Mouse (Mus musculus): ENCODE data around the gene Fam102a. TPM values are rescaled to one million over a fixed set of nuclear protein-coding genes. Genes with fewer than 3 reads are reported as not detected.

Gene Fam102a
- total RNA-seq, 2 experiments from 2014 or later = 7.5 to 8.2 TPM

DNA sequence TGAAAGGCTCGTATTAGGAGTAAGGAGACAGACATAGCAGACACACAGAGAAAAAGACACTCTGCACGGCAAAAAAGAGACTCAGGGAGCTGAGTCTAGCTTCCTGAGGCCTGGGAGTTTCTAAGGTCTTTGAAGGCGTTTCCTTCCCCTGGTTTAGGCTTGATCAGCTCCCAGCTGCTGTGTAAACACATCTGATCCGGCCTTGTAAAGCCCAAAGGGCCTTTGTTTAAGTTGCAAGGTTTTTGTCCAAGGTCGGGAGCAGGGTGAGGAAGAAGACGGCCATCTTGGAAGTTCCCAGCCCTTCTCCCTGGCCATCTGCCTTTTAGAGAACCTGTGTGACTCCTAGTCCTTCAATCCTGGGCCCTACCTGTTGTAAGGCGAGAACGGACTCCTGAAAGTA is 25.2 kb upstream of the Fam102a start:
- DNase-seq (ENCODE audit: low spot score in 2 of 2) = no peak

DNA sequence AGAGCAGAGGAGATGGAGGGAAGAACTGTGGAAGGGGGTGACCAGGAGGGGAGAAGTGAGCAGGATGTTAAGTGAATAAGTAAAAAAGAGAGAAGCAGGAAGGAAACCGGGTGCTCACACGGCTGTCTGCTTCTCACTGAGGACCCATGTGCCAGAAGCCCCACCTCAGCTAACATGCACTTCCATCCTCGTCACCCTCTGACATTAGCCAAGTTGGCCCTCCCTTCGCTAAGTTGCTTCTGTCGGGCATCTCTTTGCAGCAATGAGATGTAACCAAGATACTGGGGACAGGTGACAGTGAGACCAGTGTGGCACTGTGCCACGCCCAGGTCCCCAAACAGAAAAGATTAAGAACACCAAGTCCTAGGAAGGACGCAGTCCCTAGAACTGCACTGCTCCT is 22.5 kb upstream of the Fam102a start:
- no peak for DNase-seq (ENCODE audit: low spot score in 2 of 2)

DNA sequence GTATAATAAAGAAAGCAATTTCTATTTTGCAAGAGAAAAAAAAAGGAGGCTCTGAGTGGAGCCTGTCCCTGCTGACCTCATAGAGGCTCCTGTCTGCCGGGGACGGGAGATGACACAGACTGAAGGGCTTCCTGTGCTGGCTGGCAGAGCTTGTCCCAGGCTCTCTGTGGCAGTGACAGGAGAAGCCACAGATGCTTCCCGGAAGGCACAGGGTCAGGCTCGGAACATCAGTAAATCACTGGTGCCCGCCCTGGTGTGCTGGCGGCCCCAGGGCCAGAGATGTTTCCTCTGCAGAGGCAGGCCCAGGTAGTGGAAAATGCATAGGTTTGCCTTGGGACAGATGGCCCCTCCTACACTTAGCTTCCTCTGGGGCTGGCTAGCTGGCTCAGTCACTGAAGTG is 20.8 kb upstream of the Fam102a start:
- no peak for DNase-seq (ENCODE audit: low spot score in 2 of 2)

DNA sequence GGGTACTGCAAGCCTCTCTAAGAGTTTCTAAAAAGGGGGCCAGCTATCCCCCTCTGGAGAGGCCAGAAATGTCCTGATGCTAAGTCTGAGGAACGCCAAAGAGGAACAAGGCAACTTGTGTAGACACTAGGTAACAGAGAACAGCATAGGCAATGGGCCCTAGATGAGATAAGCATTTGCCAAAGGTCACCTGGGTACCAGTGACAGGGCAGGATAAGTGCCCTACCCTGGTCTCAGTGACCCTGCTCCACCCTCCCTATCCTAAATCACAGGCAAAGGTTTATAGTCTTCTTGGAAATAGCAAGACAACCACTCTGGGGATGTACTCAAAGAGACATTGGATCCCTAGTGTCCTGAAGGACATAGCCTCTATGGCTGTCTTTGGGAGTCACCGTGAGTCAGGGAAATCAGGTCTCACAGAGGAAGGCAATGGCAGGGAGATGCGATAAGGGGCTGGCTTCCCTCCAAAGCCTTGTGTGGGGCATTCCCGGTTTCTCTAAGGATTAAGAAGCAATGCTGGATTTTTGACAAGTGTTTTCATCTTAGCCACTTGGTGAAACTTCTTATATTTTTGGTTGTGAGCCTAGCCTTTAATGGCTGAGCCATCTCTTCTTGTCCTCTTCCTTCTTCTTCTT is 17.8 kb upstream of the Fam102a start:
- DNase-seq (ENCODE audit: low spot score in 2 of 2) = no peak

DNA sequence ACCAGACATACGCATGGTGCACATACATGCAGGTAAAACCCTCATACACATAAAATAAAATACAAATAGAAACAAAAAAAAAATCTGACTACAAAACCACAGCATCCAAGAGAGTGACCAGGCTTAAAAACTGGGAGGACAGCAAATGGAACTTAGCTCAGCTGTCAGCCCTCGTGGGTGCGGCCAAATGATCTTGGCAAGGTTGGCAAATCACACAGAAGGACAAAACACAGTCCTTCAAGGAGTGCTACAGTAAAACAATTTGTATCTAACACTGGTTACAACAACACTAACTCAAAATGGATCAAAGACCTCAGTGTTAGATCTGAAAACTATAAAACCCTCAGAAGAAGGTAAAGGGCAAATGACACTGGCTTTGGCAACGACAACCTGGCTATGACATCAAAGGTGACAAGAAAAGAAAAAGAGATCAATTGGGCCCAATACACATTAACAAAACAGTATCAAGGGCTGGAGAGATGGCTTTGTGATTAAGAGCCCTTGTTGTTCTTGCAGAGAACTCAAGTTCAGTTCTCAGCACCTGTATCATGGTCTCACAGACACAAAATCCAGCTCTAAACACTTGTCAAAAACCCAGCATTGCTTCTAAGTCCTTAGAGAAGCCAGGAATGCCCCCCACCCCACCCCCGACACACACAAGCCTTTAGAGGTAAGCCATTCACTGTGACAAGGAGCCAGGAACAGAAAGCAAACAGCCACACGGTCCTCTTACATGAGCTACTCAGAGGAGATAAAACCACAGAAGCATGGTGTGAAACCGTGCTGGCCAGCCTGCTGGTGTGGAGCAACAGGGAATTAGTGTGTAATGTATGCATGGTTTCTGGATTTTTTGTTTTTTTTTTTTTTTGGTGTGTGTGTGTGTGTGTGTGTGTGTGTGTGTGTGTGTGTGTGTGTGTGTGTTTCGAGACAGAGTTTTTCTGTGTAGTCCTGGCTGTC is 14.8 kb upstream of the Fam102a start:
- DNase-seq (ENCODE audit: low spot score in 2 of 2) = no peak

DNA sequence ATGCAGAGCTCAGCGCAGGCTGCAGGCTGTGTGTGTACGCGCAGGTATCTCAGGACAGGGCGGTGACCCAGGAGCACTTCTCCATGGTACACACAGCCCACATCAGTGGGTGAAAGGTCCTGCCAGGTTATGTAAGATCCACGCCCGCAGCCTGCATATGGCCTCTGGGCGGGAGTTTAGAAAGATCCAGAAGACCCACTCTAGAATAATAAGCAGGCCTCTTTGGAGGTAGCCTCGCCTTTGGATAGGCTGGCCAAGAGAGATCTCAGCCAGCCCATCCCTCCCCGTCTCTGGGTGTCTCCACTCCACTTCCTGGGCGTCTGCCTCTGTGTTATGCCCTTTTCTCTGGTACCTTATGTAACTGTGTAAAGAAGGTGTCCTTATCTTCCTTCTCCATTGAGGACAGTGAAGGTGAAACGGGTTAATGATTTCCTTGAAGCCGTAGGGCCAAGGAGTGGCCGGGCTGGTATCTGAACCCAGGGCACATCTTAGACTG is 10.5 kb upstream of the Fam102a start:
- DNase-seq (ENCODE audit: low spot score in 2 of 2) = no peak

DNA sequence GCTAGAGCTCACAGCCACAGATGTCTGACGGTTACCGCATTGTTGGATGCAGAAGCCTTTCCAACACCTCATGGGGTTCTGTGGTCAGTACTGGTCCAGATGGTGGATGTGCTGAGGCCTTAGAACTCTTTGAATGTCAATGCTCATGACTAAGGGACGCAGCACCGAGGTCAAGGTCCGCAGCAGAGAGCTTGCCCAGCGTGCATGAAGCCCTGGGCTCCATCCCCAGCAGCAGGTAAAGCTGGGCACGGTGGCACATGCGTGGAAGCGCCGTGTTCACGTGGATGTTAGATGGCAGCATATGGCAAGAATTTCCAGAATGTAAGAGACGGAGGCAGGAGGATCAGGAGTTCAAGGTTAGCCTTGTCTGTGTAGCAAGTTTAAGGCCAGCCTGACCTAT is 9.3 kb upstream of the Fam102a start:
- no peak for DNase-seq (ENCODE audit: low spot score in 2 of 2)

DNA sequence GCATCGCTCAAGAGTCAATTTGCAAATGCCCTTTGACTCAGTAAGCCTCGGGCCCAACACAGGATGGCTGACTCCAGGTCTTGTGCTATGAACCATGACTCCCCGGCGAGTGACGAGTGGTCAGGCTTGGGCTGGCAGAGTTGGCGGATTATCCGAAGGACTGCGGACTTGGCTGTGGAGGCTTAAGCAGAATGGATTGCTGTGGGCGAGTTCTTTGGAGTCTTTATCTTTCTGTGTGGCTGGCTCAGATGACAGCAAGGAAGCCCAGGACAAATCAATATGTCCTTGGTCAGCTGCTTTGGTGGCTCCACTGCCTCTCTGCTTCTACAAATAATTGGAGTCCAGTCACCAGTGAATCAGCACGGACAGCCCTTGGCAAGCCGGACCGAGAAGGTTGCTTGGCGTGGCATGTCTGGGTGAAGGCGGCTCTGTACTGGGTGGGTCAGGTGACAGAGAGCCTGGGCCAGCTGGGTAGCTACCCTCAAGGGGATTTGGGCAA is 7.6 kb upstream of the Fam102a start:
- no peak for DNase-seq (ENCODE audit: low spot score in 2 of 2)

DNA sequence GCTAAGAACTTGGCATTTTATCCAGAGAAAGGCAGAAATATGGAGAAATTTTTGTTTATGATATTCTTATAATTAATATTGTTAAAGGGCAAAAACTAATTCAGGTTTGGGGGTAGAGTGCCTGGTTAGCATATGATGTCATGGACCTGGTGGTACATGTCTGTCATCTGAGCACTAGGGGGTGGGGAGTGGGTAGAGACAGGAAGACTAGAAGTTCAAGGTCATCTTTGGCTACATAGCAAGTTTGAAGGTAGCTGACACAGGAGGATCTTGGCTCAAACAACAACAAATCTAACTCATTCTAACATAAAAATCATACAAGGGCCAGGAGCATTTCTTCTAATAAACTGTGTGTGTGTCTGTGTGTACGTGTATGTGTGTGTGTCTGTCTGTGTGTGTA is 6.8 kb upstream of the Fam102a start:
- DNase-seq (ENCODE audit: low spot score in 2 of 2) = no peak

DNA sequence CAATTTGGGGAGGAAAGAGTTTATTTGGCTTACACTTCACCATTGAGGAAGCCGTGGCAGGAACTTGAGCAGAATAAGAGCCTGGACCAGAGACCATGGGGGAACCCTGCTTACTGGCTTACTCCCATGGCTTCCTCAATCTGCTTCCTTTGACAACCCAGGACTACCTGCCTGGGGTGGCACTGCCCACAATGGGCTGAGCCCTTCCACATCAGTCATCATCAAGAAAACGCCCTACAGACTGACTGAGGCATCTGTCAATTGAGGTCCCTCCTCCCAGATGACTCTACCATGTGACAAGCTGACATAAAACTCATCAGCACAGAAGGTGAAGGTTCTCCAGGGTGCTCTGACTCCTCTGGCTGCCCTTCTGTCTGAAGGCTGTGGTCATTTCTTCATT is 4.7 kb upstream of the Fam102a start:
- DNase-seq (ENCODE audit: low spot score in 2 of 2) = no peak

DNA sequence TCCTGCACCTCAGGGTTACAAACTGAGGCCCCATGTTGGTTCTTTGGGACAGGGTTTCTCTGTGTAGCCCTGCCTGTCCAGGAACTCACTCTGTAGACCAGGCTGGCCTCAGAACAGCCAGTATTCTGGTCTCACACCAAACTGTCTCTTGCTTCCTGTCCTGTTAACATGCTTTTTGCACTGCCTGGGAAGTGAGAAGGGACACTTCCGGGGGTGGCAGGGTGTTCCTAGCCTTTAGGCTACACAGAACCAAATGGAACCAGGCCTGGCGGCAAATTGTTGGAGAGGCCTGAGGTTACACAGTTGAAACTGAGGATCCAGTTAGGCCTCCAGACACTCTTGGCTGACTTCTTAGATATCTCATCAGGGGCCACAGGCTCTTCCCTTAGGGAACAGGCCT is 2.0 kb upstream of the Fam102a start:
- DNase-seq (ENCODE audit: low spot score in 2 of 2) = no peak

DNA sequence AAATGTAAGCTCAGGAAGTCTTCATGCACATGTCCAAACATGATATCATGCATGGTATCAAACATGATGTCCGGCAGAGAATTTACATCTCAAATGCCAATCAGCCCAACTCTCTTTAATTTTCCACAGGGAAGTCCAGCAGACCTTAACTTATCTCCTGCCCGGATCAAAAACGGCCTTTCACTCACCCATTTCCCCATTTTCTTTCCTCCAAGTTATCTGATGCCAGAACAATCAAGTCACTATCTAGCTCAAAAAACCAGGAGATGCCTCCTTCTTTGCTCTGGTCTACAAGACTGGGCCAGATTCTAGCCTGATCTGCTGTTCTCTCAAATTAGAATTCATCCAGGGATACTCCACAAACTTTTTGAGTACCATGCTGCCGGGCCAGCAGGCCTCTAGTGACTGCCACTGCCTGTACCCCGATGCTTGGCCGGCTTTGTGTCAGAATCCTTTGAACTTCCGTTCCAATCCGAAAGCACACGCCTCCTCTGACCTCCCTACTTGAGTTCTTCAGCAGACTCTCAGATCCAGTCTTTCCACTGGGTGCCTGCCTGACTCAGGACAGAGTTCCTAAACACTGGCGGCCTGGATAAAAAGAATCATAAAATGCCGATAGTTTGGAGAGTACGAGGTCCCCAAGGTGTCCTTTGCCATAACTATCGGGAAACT is 935 bp upstream of the Fam102a start:
- peak in 1 of 2 experiments; percentile 35 for DNase-seq (ENCODE audit: low spot score in 2 of 2)

DNA sequence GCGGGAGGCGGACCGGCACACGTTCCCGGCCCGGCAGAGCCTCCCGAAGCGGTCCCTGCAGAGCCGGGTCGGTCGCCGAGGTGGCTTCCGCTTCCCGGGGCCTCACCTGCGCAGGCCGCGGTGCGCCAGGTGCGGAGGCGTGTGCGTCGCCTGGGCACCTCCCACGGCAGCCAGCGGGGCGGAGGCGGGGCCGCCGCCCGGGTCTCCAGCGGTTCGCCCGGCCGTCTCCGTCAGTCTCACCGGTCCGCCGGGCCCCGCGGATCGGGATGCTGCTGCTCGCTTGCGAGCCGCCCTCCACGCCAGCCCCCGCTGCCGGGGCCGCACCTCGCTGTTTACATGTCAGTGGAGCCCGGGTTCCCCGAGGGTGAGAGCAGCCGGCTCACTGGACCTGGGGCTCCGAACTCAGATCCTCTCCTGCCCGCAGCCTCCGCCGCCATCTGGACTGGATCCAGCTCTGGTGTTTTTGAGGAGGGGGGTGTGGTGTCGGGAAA is 414 bp downstream of the Fam102a start:
- DNase-seq (ENCODE audit: low spot score in 2 of 2) = peak; percentile 55 to 63

DNA sequence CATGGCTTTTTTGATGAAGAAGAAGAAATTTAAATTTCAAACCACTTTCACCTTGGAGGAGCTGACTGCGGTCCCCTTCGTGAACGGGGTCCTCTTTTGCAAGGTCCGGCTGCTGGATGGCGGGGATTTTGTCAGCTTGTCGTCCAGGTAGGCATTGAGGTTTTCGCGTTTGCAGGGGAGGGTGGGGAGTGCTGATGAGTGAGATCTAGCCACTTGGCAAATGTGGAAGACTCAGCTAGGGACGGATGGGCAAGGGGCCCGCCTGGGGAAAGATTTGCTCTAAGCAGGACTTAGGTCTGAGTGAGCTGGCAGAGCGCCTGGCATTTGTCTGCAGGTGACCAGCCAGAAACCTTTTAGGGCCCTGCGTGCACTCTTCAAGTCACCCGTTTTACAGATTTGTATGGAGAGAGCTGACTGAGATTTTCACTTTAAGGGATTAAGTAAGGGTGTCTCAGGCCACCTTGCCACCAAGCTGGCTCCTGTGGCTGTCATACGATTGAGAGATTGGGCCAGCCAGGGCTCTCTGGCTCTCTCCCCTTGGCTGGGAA is 1.0 kb downstream of the Fam102a start:
- DNase-seq (ENCODE audit: low spot score in 2 of 2) = peak in 1 of 2 experiments; percentile 35

DNA sequence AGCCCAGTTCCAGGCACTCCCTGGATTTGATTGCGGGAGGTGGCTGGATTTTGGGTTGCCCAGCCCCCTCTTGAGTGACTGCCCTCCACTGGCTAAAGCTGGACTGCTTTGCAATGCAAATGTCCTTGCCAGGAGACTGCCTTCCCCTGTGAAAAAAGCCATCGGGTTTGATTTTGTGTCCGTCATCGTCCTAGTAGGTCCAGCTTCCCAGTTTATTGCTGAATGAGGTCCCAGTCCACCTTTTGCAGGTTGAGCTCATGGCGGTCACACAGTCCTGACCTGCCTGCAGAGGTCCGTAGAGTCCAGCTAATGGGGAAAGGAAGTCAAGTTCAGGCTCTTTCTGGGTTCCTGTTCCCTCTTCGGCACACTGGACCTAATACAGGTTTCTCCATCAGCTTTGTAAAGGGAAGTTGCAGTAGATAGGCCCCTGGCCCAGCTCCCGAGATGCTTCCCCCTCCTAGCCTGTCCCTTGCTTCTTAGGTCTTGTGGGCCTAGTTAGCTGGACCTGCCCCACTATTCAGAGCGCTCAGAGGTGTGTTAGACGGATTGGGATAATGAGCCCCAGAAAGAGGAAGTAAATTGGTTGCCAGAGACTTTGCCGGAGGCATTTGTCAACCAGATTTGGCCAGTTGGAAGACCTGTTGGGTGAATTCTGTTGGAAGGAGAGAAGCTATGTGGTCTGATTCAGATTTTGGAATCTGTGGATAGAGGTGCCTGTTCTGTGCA is 1.7 kb downstream of the Fam102a start:
- DNase-seq (ENCODE audit: low spot score in 2 of 2) = peak in 1 of 2 experiments; percentile 47

DNA sequence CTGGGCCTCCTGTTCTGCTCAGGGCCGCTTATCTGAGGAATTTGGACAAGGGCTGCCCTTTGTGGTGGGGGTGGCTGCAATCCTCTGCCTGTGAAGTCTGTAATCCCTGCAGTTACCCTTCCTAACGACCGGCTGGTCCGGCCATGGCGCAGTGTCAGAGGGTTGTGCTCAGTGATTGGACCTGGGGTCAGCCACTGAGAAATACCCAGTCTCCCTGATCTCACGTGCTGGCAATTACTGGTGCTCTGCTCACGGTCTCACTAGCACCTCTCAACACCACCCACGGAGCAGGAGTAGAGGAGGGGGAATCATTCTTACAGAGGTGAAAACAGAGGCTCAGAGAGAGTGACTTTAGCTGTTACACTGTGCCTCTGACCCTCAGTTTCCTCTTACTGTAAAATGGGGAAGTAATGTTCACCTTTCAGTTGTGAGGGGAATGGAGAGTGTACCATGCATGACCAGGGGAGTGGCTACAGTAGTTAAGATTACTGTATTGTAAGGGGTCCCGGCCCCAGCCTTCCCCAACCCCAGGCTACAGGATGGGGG is 2.3 kb downstream of the Fam102a start:
- DNase-seq (ENCODE audit: low spot score in 2 of 2) = no peak

DNA sequence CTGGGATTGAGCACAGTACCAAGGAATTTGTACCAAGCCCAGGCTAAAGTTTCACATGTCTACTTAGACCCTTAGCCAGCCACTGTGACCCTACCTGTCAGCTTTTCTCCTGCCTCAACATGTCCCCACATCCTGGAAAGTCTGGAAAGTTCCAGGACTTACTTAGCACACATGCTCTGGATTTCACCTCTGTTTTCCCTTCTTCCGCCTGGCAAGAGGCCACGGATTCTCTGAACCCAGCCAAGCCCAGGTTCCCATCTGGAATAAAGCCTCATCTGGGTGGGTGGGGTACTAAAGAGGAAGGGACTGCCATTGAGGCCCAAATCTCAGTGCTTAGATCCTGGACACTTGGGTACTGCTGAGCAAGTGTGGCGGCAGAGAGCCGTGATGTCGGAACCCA is 2.8 kb downstream of the Fam102a start:
- no peak for DNase-seq (ENCODE audit: low spot score in 2 of 2)

DNA sequence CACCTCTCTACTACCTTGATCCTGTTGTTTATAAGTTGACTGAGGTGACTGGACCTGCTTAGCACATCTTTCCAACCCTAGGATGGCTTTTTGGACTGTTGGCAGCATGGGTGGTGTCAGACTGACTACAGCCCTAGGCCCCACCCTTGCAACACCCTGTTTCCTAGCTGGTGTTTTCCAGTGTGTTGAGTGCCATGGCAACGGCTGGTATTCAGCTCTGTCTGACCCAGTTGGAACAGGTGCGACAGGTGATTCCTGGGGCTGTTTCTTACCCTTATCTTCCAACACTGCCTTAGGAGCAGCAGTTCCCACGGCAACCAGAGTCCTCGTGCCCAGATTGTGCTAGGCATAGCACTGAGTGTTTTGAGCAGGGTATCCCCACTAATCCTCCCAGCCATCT is 3.3 kb downstream of the Fam102a start:
- no peak for DNase-seq (ENCODE audit: low spot score in 2 of 2)

DNA sequence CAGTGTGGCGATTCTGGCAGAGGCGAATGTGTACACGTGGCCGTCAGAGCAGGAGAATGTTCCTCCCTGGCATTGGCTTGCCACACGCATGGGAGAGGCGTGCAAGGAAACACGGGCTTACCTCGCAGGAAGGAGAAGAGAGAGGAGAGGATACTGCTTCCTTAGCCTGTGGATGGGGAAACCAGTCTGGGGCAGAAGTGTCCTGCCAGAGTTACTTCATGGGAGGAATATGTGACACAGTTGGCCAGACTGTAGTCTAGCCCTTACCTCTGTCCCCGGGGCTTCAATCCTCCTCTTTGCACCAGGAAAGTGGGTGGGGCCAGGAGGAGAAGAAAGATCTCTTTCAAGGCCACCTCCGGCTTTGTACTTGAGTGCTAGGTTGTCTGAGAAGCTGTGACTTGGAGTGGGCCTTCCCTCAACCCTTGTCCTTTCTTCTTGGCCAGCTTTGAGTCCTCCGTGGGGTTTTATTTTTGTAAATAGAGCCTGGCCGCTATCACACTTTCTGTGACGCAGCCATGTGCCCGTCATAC is 4.4 kb downstream of the Fam102a start:
- DNase-seq (ENCODE audit: low spot score in 2 of 2) = no peak

DNA sequence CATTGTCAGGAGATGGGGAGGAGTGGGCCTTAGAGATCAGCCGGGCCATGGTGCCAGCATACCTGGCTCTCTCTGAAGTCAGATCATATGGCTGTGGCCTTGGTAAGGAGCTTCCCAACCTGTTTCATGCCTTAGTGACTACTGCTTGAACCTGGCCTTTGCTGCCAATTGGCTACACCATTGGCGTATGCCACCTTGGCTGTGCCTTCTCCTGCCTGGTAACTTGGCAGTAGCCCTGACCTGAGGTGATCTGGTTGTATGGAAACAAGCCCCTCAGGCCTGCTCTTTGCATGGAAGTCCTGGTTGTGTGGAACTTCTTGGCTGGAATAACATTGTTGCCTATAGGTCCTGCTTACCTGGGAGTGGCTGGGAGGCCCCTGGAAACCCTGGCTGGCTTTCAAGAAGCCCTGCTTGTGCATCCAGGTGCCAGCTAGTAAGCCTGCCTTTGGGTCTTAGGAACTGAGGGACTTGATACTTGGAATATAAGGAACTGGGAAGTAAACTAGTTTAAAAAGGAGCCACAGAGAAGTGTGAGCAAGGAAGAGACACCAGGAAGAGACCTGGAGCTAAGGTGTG is 6.3 kb downstream of the Fam102a start:
- DNase-seq (ENCODE audit: low spot score in 2 of 2) = no peak

Measured in gastrocnemius, postnatal 4 days (tissue).